Mouse (Mus musculus): Measurements from ENCODE around the gene Cxcl12. TPM values are rescaled to one million over a fixed set of nuclear protein-coding genes. Genes with fewer than 3 reads are reported as not detected.

The Cxcl12 gene
- total RNA-seq, 2 experiments from 2014 or later = 51.8 to 55.9 TPM

DNA sequence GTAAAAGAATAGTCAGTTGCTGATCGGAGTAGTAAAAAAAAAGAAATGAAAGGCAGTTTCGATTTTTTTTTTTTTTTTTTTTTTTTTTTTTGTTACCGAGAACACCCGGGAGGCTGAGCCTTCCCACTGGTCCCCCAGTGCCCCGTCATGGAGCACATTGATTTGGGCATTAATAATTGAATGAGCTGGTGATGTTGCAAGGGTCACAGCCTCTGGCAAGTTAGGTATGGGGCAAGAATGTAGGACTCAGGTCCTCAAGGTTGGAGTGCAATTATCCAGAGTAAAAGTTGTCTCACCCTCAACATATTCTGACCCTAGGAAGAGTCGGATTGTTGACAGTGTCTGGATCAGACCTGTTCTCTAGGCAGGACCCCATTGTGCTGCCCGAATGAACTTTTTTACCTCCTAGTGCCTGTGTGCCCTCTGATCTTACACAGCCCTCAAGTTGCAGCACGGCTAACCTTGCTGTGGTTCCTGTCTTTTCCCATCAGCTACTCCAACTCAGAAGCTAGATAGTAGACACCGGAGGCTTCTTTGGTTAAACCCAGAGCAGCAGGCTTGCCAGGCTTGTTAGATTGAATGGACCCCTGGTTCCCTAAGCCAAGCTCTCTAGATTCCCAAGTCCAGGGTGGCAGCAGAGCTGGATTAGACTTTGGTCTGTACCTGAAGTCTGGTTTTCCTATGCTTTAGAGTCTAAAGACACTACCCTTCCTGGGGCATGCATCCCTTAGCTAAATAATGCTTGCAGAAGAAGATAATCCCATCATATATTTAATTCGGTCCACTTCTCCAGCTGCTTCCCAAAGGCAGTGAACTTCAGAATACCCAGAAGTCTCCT, 1.8 kb downstream of the Cxcl12 start:
- DNase-seq (ENCODE audit: low spot score in 2 of 2) = no peak
- intact Hi-C loops (cut with DNase I) = loop anchor here (5.0 to 10.0 kb wide), 2 partner anchors 265 to 597 kb away; no protein-coding TSS in a partner anchor

DNA sequence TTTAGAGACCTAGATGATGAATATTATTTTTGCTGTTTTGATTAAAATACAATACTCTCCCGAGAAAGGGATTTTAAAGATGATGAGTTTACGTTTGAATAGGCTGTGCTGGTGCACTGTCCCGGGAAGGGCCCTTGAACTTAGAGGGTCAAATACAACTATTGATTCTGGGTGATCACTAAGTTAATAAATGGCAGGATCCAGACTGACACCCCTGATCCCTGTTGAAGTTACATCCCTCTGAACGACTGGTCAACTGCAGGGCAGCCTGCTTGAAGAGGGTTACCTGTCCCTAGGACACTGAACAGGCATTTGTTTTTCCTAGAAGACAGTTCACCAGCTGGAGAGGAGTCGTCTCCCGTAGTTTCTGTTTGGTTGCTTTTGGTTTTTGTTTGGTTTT, 4.0 kb downstream of the Cxcl12 start:
- intact Hi-C loops (cut with DNase I) = loop anchor here (10.0 kb wide), 1 partner anchor 262 kb away; no protein-coding TSS in a partner anchor
- DNase-seq (ENCODE audit: low spot score in 2 of 2) = no peak

DNA sequence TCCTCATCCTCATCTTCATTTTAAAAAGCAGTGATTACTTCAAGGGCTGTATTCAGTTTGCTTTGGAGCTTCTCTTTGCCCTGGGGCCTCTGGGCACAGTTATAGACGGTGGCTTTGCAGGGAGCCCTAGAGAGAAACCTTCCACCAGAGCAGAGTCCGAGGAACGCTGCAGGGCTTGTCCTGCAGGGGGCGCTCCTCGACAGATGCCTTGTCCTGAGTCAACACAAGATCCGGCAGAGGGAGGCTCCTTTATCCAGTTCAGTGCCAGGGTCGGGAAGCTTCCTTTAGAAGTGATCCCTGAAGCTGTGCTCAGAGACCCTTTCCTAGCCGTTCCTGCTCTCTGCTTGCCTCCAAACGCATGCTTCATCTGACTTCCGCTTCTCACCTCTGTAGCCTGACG, 5.5 kb downstream of the Cxcl12 start:
- intact Hi-C loops (cut with DNase I) = loop anchor here (10.0 kb wide), 1 partner anchor 261 kb away; no protein-coding TSS in a partner anchor
- peak; percentile 69 to 77 for DNase-seq (ENCODE audit: low spot score in 2 of 2)

- DNase-seq (ENCODE audit: low spot score in 2 of 2) = no peak
- intact Hi-C loops (cut with DNase I) = loop anchor here (10.0 kb wide), 1 partner anchor 260 kb away; no protein-coding TSS in a partner anchor
Observed at GRCm38 (mm10) chr6:117175113-117175793, 6.9 kb downstream of the Cxcl12 start.

GRCm38 (mm10) chr6:117176406-117176805, 8.1 kb downstream of the Cxcl12 start:
- intact Hi-C loops (cut with DNase I) = loop anchor here (10.0 kb wide), 1 partner anchor 258 kb away; no protein-coding TSS in a partner anchor
- DNase-seq (ENCODE audit: low spot score in 2 of 2) = no peak

DNA sequence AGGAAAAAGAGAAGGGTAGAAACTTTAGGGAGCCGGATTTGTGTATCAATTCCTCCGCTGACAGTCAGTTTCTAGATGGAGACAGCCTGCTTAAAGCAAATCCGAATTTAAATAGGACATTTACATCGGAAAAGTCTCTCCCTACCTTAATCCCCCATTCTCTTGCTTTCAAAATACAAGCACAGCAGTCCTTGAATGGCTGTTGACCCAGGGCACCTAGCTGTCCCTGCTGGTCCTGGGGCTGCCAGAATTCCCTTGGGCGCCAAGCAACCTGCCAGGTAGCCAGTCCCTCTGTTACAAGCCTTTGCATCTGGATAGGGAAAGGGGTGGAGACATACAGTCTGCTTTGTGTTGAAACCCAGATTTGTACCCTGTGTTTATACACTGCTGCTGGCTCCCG, 12.0 kb downstream of the Cxcl12 start:
- intact Hi-C loops (cut with DNase I) = no loop called here
- DNase-seq (ENCODE audit: low spot score in 2 of 2) = no peak

DNA sequence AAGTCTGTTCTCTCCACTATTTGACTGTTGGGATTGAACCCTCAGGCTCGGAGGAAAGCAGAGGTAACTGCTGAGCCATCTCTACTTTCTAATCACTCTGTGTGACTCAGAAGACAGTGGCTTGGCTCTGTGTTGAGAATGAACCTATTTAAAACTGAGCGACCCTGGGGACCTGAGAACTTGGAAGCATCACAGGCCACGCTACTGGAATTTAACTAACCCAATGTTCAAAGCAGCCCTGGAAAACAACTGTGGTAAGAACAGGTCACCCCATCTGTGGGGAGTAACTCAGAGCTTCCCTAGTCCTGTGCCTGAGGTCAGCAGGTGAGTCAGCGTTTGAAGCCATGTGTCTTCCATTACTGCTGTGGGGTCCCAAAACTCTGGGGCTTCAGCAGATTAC, 17.0 kb downstream of the Cxcl12 start:
- intact Hi-C loops (cut with DNase I) = no loop called here
- DNase-seq (ENCODE audit: low spot score in 2 of 2) = no peak

- intact Hi-C loops (cut with DNase I) = no loop called here
- DNase-seq (ENCODE audit: low spot score in 2 of 2) = no peak
Observed at GRCm38 (mm10) chr6:117190453-117190852, 22.1 kb downstream of the Cxcl12 start.

DNA sequence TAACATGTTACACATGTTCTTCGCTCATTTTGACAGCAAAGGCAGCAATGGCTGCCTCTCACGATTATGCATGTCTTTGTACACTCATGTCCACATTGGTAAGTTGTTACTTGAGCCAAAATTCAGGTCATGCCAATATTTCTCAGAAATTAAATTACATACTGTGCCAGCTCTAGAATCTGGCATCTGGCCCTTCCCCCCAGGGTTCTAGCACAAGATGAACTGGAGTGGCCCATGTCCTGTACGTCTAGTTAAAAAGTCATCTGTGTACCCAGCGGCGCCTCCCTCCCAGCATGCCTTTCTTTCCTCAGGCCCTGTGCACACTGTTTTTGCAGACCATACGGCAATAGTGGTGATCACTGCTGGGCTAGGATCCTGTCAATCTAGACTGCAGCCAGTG, 23.4 kb downstream of the Cxcl12 start:
- DNase-seq (ENCODE audit: low spot score in 2 of 2) = no peak
- intact Hi-C loops (cut with DNase I) = no loop called here

DNA sequence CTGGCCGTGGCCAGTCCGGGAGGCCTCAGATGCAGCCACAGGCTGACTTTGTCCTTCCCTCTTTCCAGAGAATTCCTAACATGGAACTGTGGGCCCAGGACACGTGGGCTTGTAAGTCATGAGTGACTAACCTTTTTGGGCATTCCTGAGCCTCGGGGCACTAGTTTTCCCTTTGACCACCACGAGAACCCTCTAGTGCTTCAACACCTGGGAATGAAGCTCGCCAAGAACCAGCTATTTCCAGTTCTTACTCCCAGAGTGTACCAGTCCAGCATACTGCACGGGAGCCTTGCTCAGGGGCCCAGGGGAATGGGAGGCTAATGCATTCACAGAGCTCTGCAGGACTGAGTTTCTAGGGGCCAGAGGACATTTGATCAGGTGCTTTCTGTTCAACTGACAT, 24.3 kb downstream of the Cxcl12 start:
- DNase-seq (ENCODE audit: low spot score in 2 of 2) = no peak
- intact Hi-C loops (cut with DNase I) = no loop called here

DNA sequence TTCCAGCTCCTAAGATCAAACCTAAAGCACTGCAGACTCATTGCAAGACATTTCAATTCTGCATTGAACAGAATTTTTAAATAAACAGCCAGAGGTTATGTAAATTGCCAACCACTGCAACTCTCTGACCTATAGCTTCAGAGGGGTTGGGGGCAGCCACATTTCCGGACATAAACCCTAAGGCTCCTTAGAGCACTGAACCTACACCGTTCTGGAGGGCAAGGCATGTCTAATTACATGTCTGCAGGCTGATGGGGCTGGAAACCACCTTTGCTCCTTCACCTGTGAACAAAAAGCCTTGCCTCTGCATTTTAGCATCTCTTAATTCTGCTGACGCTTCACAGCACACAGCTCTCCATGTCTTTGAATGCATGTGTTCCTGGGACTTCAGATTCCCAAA, 26.9 kb downstream of the Cxcl12 start:
- no peak for DNase-seq (ENCODE audit: low spot score in 2 of 2)
- intact Hi-C loops (cut with DNase I) = no loop called here

GRCm38 (mm10) chr6:117198871-117199270, 30.5 kb downstream of the Cxcl12 start:
- no peak for DNase-seq (ENCODE audit: low spot score in 2 of 2)
- intact Hi-C loops (cut with DNase I) = no loop called here

GRCm38 (mm10) chr6:117199718-117200117, 31.4 kb downstream of the Cxcl12 start:
- intact Hi-C loops (cut with DNase I) = no loop called here
- no peak for DNase-seq (ENCODE audit: low spot score in 2 of 2)

DNA sequence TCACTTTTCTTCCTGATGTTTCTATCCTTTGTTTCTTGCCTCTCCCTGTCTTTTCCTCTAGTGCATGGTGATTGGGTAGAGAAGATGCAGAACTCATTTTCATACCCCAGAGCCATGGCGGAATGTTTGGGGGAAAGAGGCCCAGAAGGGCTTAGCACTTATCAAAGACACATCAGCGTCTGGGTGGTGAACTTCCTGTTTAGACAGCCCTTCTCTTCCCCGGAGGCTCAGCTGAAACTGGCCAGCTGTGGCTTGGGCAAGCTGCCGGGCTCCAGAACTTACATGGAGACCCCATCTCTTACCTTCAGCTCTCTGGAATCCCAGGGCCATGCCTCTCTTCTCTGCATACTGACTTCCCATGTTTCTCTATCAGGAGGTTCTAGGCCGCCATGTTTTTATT, 32.6 kb downstream of the Cxcl12 start:
- intact Hi-C loops (cut with DNase I) = no loop called here
- DNase-seq (ENCODE audit: low spot score in 2 of 2) = no peak

DNA sequence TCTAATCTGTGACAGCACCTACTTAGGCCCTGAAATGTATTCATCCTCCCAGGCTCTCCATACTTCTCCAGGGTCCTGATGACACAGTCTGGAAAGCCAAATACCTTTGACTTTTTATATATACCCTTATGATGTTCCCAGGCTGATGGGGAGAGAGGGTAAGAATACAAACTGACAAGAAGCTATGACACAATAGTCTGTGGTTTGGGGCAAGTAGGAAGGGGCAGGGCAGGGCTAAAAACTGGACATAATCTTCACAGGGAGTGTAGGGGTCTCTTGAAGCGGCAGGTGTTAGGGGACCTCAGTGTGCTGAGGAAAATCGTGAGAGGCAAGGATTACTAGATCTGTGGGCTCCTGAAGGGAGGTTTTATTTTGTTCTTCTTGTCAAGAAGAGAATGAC, 33.1 kb downstream of the Cxcl12 start:
- DNase-seq (ENCODE audit: low spot score in 2 of 2) = no peak
- intact Hi-C loops (cut with DNase I) = no loop called here

- intact Hi-C loops (cut with DNase I) = no loop called here
- DNase-seq (ENCODE audit: low spot score in 2 of 2) = no peak
Observed at GRCm38 (mm10) chr6:117201859-117202258, 33.5 kb downstream of the Cxcl12 start.

GRCm38 (mm10) chr6:117202856-117203400, 34.6 kb downstream of the Cxcl12 start:
- intact Hi-C loops (cut with DNase I) = no loop called here
- no peak for DNase-seq (ENCODE audit: low spot score in 2 of 2)

- no peak for DNase-seq (ENCODE audit: low spot score in 2 of 2)
- intact Hi-C loops (cut with DNase I) = no loop called here
Observed at GRCm38 (mm10) chr6:117204112-117204511, 35.8 kb downstream of the Cxcl12 start.

GRCm38 (mm10) chr6:117206834-117207233, 38.5 kb downstream of the Cxcl12 start:
- intact Hi-C loops (cut with DNase I) = no loop called here
- no peak for DNase-seq (ENCODE audit: low spot score in 2 of 2)

- no peak for DNase-seq (ENCODE audit: low spot score in 2 of 2)
- intact Hi-C loops (cut with DNase I) = no loop called here
Observed at GRCm38 (mm10) chr6:117207289-117207688, 39.0 kb downstream of the Cxcl12 start.

Data from left cerebral cortex, postnatal 14 days (tissue).